15 mouse cellular contexts compared by ENCODE assay signal in the genomic region with DNA sequence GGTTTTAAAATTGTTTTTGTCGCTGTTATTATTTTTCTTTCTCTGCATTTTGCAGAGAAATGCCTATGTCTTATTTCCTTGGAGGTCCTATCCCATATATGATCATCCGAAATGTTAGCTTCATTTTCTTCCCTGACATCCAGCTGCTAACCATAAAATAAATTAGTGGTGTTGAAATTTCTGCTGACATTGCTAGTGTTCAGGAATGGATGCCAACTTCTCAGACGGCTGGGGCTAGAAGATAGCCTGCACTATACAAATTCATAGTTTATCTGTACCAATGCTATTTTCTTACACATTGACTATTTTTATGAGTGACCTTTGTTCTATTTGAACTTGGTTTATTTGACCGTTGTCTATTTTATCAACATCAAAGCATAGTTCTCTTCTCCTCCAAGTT. TPM values are rescaled to one million over a fixed set of nuclear protein-coding genes. Genes with fewer than 3 reads are reported as not detected.
A peak's percentile ranks its signal among the peaks of the same experiment; 100 is the strongest.
DNase-seq lines count a peak whose midpoint lies in the region; ATAC-seq lines count a peak whose summit lies in the region.
"Had no signal": no experiment of that assay in that cellular context is flagged by ENCODE, and none has a peak within 500 bp of the region (broad histone marks: within the 10 kb centered on the region; RNA-seq: fewer than 3 reads in every experiment).

No protein-coding gene starts in this region.

- peak overlapping the region; percentile 17; the same call in 1 of the 2 replicates for H3K4me2 ChIP-seq in forebrain, embryonic 12.5 days
- H3K4me2 ChIP-seq in forebrain, embryonic 16.5 days (ENCODE audit: low read length) = no peak overlapping the region
- H3K4me2 ChIP-seq in kidney, embryonic 14.5 days (replicated peaks; ENCODE audit: low read depth, low read length) = no peak overlapping the region
- peak overlapping the region; percentile 24; the same call in 1 of the 2 replicates for H3K4me2 ChIP-seq in neural tube, embryonic 13.5 days
- H3K4me2 ChIP-seq in neural tube, embryonic 15.5 days = no peak overlapping the region
- H3K4me2 ChIP-seq: embryonic facial prominence, embryonic 15.5 days; heart, embryonic 12.5 days had no signal

- no peak for ATAC-seq in forebrain, embryonic 12.5 days (ENCODE audit: low FRiP score)
- no peak for ATAC-seq in forebrain, embryonic 16.5 days
- ATAC-seq in kidney, embryonic 14.5 days (ENCODE audit: low FRiP score, low TSS enrichment) = no peak
- no peak for ATAC-seq in neural tube, embryonic 13.5 days (ENCODE audit: low read depth)
- ATAC-seq in neural tube, embryonic 15.5 days (ENCODE audit: low FRiP score) = no peak

- H3K9ac ChIP-seq in forebrain, embryonic 12.5 days = no peak overlapping the region
- H3K9ac ChIP-seq in forebrain, embryonic 16.5 days (replicated peaks; ENCODE audit: low read depth, low read length) = no peak overlapping the region
- no peak overlapping the region for H3K9ac ChIP-seq in kidney, embryonic 14.5 days (ENCODE audit: low read depth, low read length)
- no peak overlapping the region for H3K9ac ChIP-seq in neural tube, embryonic 13.5 days
- H3K9ac ChIP-seq in neural tube, embryonic 15.5 days (replicated peaks) = no peak overlapping the region
- H3K9ac ChIP-seq: embryonic facial prominence, embryonic 15.5 days; heart, embryonic 12.5 days had no signal

- no peaks in the 10 kb centered on the region for H3K27me3 ChIP-seq in forebrain, embryonic 12.5 days
- H3K27me3 ChIP-seq in forebrain, embryonic 16.5 days (replicated peaks; ENCODE audit: control insufficient read depth, insufficient read depth, low read length) = no peaks in the 10 kb centered on the region
- H3K27me3 ChIP-seq in kidney, embryonic 14.5 days (ENCODE audit: control insufficient read depth, insufficient read depth, low read length) = no peaks in the 10 kb centered on the region
- no peaks in the 10 kb centered on the region for H3K27me3 ChIP-seq in neural tube, embryonic 13.5 days
- H3K27me3 ChIP-seq in neural tube, embryonic 15.5 days (replicated peaks) = no peaks in the 10 kb centered on the region
- H3K27me3 ChIP-seq: embryonic facial prominence, embryonic 15.5 days; heart, embryonic 12.5 days had no signal

- H3K27ac ChIP-seq in forebrain, embryonic 12.5 days = peak overlapping the region; percentile 25; the same call in 1 of the 2 replicates
- H3K27ac ChIP-seq in forebrain, embryonic 16.5 days (ENCODE audit: low read length) = no peak overlapping the region
- 0 out of 2 replicates have a peak overlapping the region, but pooled peaks have one; percentile 4 for H3K27ac ChIP-seq in kidney, embryonic 14.5 days (ENCODE audit: low read depth, low read length)
- H3K27ac ChIP-seq in neural tube, embryonic 13.5 days (replicated peaks) = no peak overlapping the region
- peak overlapping the region; percentile 52; the same call in 1 of the 2 replicates for H3K27ac ChIP-seq in neural tube, embryonic 15.5 days (replicated peaks)
- H3K27ac ChIP-seq: embryonic facial prominence, embryonic 15.5 days had no signal

- 49% methylated on average over 4 of the region's 4 CpGs for WGBS in forebrain, embryonic 12.5 days
- WGBS in forebrain, embryonic 16.5 days = 46% methylated on average over 4 of the region's 4 CpGs
- 54% methylated on average over 4 of the region's 4 CpGs for WGBS in kidney, embryonic 14.5 days
- 36% methylated on average over 4 of the region's 4 CpGs for WGBS in neural tube, embryonic 13.5 days
- 33% methylated on average over 4 of the region's 4 CpGs for WGBS in neural tube, embryonic 15.5 days

- no peaks in the 10 kb centered on the region for H3K9me3 ChIP-seq in forebrain, embryonic 12.5 days
- H3K9me3 ChIP-seq in forebrain, embryonic 16.5 days (ENCODE audit: control insufficient read depth, low read length) = no peaks in the 10 kb centered on the region
- no peaks in the 10 kb centered on the region for H3K9me3 ChIP-seq in kidney, embryonic 14.5 days (ENCODE audit: control insufficient read depth, low read length)
- H3K9me3 ChIP-seq in neural tube, embryonic 13.5 days = no peaks in the 10 kb centered on the region
- no peaks in the 10 kb centered on the region for H3K9me3 ChIP-seq in neural tube, embryonic 15.5 days (replicated peaks)
- H3K9me3 ChIP-seq: embryonic facial prominence, embryonic 15.5 days; G1E; heart, embryonic 12.5 days had no signal

- H3K36me3 ChIP-seq in forebrain, embryonic 12.5 days (replicated peaks) = 0 out of 2 replicates have a peak, but pooled peaks cover 4% of the 10 kb centered on the region
- no peaks in the 10 kb centered on the region for H3K36me3 ChIP-seq in forebrain, embryonic 16.5 days (ENCODE audit: control insufficient read depth, insufficient read depth)
- H3K36me3 ChIP-seq in kidney, embryonic 14.5 days (ENCODE audit: control insufficient read depth, insufficient read depth, low read length) = 0 out of 2 replicates have a peak, but pooled peaks cover 3% of the 10 kb centered on the region
- H3K36me3 ChIP-seq in neural tube, embryonic 13.5 days = peaks cover 5% of the 10 kb centered on the region; the same call in 1 of the 2 replicates
- no peaks in the 10 kb centered on the region for H3K36me3 ChIP-seq in neural tube, embryonic 15.5 days
- H3K36me3 ChIP-seq: G1E had no signal

- no peak for DNase-seq in kidney, postnatal 14 days
- no peak for DNase-seq in neural tube, embryonic 10.5 days (ENCODE audit: extremely low spot score, low spot score)
- no peak for DNase-seq in retina, postnatal 1 day
- DNase-seq: cerebellum, postnatal 36 days; left cerebral cortex, postnatal 4 days; liver; right cerebral cortex, adult 18-20 months had no signal

- H3K4me3 ChIP-seq in forebrain, embryonic 12.5 days (replicated peaks) = no peak overlapping the region
- no peak overlapping the region for H3K4me3 ChIP-seq in forebrain, embryonic 16.5 days (replicated peaks; ENCODE audit: low read length)
- H3K4me3 ChIP-seq in kidney, embryonic 14.5 days (ENCODE audit: low read length) = no peak overlapping the region
- no peak overlapping the region for H3K4me3 ChIP-seq in neural tube, embryonic 13.5 days
- H3K4me3 ChIP-seq in neural tube, embryonic 15.5 days (replicated peaks) = no peak overlapping the region
- H3K4me3 ChIP-seq: embryonic facial prominence, embryonic 15.5 days; heart, embryonic 12.5 days had no signal

- peaks cover 38% of the 10 kb centered on the region for H3K4me1 ChIP-seq in forebrain, embryonic 12.5 days
- H3K4me1 ChIP-seq in forebrain, embryonic 16.5 days (replicated peaks; ENCODE audit: control insufficient read depth, insufficient read depth, low read length) = peaks cover 35% of the 10 kb centered on the region
- H3K4me1 ChIP-seq in kidney, embryonic 14.5 days (ENCODE audit: control insufficient read depth, insufficient read depth, low read length) = peaks cover 17% of the 10 kb centered on the region
- H3K4me1 ChIP-seq in neural tube, embryonic 13.5 days (replicated peaks) = peaks cover 72% of the 10 kb centered on the region
- H3K4me1 ChIP-seq in neural tube, embryonic 15.5 days = peaks cover 28% of the 10 kb centered on the region

RNA-seq across cellular contexts. Expression of a gene that starts 20.8 kb away (rescaled TPM):
- 310 and 357 TPM in 2 replicates for polyA plus RNA-seq in forebrain, embryonic 12.5 days (2016; fragmentation: Nextera tagmentation; extraction: Ambion mirVana)
- polyA plus RNA-seq in forebrain, embryonic 16.5 days (2015; fragmentation: Nextera tagmentation; extraction: Ambion mirVana) = 472 and 585 TPM in 2 replicates
- 293 and 358 TPM in 2 replicates for polyA plus RNA-seq in kidney, embryonic 14.5 days (2014; fragmentation: Nextera tagmentation; extraction: Ambion mirVana)
- 622 and 732 TPM in 2 replicates for polyA plus RNA-seq in neural tube, embryonic 13.5 days (2015; fragmentation: Nextera tagmentation; extraction: Ambion mirVana)
- 623 and 715 TPM in 2 replicates for polyA plus RNA-seq in neural tube, embryonic 15.5 days (2015; fragmentation: Nextera tagmentation; extraction: Ambion mirVana)
- polyA plus RNA-seq: G1E had no signal

Comparison
In these comparisons a context has a peak if more than half of its experiments do, and no peak if none do; other contexts are left out.
1. H3K27ac ChIP-seq: peak in forebrain, embryonic 12.5 days (single experiment), kidney, embryonic 14.5 days (single experiment) and neural tube, embryonic 15.5 days (single experiment); none in forebrain, embryonic 16.5 days (single experiment) and neural tube, embryonic 13.5 days (single experiment).
2. H3K4me2 ChIP-seq: peak in forebrain, embryonic 12.5 days (single experiment) and neural tube, embryonic 13.5 days (single experiment); none in forebrain, embryonic 16.5 days (single experiment), kidney, embryonic 14.5 days (single experiment) and neural tube, embryonic 15.5 days (single experiment).